Mouse (Mus musculus) heart, adult 9 months (tissue): ENCODE measurements at regions not wholly inside any gene's neighbourhood (a gene's known extent, or its start where the extent isn't known, plus 50 kb on each side); places are given as distances from the start of the nearest gene placed in this dataset.

Experiments
- DNase-seq, 2 experiments: peaks; one replicate each; pipeline ENCODE4 v3.0.0; 2022; ENCODE audit warnings: low spot score in 2 of 2

GRCm38 (mm10) chr12:68242683-68243082 lies 916.3 kb downstream of the Rps29 start:
- DNase-seq: peak; percentile 3 to 6

- DNase-seq: no peak
These were observed 927.2 kb downstream of the Rps29 start for GRCm38 (mm10) chr12:68231803-68232202.

DNA sequence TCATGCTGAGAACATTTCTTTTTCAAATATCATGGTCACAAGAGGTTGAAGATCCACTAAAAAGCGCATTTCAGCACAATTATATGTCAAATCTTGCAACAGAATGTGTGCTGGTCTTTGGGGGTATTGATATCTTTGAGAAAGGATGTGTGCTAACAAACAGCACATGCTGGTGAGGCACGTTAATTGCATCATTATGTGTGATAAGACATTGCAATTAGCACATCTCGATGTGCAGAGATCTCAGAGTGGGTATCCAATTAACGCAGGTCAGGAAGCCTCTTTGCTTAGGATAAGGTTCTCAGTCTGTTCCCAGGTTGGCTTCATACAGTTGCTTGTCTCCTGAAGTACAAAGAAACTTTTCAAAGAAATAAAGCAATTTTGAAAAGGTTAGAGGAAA lies 941.9 kb downstream of the Rps29 start:
- DNase-seq: no peak

DNA sequence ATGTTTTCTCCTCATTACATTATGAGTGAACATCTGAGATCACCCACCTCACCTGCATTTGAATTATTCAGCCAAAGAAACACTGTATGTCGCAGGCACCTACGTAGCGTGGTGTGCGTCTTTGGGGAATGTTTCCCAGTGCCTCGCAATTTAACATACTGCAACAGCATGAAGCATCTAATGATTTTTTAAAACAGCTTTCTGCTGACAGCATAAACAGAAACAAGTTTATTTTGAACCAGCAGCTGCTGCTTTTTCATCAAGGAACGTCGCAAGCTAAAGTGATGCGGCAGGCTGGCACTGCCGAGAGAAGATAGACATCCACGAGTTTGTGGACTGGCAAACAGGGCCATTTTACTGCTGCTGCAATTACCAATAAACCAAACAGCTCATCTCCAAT lies 950.7 kb downstream of the Rps29 start:
- no peak for DNase-seq

DNA sequence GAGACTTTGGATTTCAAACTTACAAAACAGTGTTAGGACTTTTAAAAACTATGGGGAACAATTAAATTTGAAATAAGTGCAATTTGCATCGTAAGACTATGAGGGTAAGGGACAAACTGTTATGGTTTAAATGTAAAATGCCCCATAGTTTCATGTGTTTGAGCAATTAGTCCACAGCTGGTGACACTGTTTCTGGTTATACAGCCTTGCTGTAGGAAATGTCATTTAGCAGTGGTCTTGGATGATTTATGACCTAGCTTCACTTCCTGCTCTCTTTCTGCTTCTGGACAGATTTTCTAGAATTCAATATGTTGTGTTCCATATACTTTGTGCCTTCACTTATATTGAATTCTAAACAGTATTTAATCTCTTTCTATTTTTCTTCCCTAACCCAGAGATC lies 961.5 kb upstream of the Mdga2 start:
- DNase-seq: no peak

DNA sequence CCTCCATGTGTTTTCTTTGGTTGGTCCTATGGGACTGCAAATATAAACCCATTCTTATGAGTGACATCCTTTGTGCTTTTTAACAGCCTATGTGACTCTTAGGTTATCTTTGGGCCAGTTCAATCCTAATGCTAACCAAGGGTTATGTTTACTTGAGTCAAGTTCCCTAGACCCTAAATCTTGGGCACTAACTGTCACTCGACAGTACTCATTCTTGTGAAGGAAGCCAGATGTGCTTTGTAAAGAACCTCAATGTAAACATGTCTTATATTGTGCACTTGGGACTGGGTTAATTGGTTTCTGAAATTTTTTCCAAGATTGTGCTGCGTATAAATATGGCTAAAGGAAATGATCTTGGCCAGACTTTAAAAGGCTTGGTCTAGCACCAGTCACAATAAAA lies 939.0 kb upstream of the Mdga2 start:
- no peak for DNase-seq

DNA sequence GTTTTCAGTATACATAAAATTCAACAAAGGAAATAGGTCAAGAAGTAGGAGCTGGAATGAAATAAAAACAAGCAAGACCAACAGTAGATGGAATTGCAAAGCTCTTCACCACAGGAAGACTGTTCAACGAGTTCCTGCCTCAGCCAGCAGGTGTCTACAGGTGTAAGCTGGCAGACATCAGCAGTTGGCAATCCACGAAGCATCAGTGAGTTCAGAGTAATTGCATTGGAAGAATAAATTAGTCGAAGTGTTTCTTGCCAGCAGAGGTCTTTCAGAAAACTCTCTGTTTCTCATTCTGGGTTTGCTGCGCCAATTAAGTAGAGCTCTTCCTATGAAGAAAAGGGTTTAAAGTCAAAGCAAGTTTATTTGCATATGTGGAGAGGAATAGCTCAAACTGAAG lies 925.7 kb upstream of the Mdga2 start:
- no peak for DNase-seq

GRCm38 (mm10) chr12:68139831-68140230 lies 917.5 kb upstream of the Mdga2 start:
- no peak for DNase-seq

GRCm38 (mm10) chr12:68131776-68132175 lies 909.4 kb upstream of the Mdga2 start:
- no peak for DNase-seq

DNA sequence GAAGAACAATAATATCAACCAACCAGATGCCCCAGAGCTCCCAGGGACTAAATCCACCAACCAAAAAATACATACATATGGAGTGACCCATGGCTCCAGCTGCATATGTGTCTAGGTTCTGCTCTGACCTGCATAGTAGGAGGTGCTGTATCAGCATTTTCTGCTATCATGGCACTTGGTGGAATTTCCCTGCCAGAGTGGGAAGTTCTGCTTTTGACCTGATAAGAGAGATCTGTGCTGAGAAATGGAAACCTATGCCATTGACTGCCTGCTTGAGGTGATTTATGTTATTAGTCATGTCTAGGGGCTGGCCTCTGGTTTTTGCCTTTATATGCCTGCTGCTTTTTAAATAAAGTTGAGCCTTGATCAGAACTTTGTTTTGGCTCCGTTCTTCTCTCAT lies 893.4 kb upstream of the Mdga2 start:
- no peak for DNase-seq
